Mouse (Mus musculus) testis, adult 2 months (tissue): ENCODE measurements around the gene Atn1. TPM values are rescaled to one million over a fixed set of nuclear protein-coding genes. Genes with fewer than 3 reads are reported as not detected.

ENCODE experiments used
- H3K27ac ChIP-seq: fragments of 200-500 bp; 2 replicates; pipeline ENCODE4 v1.5.1; 2012; ENCODE audit warnings: low read depth, low read length; ENCODE audit not compliant: control insufficient read depth, insufficient read depth
- H3K27me3 ChIP-seq: fragments of 200-500 bp; 2 replicates; pipeline ENCODE4 v1.6.1; 2012; ENCODE audit warnings: mild to moderate bottlenecking, low read length, moderate library complexity; ENCODE audit not compliant: control insufficient read depth, insufficient read depth
- H3K36me3 ChIP-seq: fragments of 200-500 bp; 2 replicates; pipeline ENCODE4 v1.6.1; 2012; ENCODE audit warnings: mild to moderate bottlenecking, low read length; ENCODE audit not compliant: control insufficient read depth, insufficient read depth
- H3K4me1 ChIP-seq: fragments of 200-500 bp; 2 replicates; pipeline ENCODE4 v1.6.1; 2012; ENCODE audit warnings: low read length; ENCODE audit not compliant: control insufficient read depth, insufficient read depth
- H3K4me3 ChIP-seq: fragments of 200-500 bp; 2 replicates; pipeline ENCODE4 v1.5.1; 2012; ENCODE audit warnings: low read depth, mild to moderate bottlenecking, low read length, moderate library complexity, mixed read lengths; ENCODE audit not compliant: control insufficient read depth
- CTCF ChIP-seq: fragments of 200-500 bp; IDR thresholded peaks from 2 replicates; pipeline ENCODE4 v1.5.1; 2012; ENCODE audit warnings: low read depth, mild to moderate bottlenecking, inconsistent platforms, low read length, moderate library complexity; ENCODE audit not compliant: control insufficient read depth, insufficient read depth, insufficient replicate concordance
- POLR2A ChIP-seq: fragments of 200-500 bp; IDR thresholded peaks from 2 replicates; pipeline ENCODE4 v1.6.1; 2012; ENCODE audit warnings: low read depth, mild to moderate bottlenecking, inconsistent platforms, low read length, moderate library complexity; ENCODE audit not compliant: control insufficient read depth
- polyA plus RNA-seq: library from polyadenylated mRNA; depleted of rRNA; stranded (reverse); fragments of >200 nt; gene quantifications from 2 replicates; pipeline ENCODE4 v1.2.3, GENCODE M21; 2012; rRNA removed

Atn1 gene
- polyA plus RNA-seq, 1 experiment = 76.1 TPM

DNA sequence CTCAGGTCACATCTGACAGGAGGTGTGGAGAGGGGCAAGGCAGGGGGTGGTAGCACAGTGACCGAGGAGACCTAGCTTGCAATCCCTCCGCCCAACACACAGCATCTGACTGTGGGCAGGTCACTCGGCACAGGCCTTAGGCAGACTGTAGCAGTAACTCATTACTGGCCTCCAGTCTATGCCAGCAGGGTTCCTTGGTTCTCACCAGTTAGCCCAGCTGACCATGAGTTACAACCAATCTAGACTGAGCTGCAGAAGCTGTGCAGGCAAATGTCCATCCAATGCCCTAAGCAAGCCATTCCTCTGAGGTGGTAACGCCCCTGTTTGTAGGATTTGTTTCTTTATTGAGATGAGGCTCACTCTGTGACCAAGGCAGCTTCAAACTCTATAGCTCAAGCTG lies 57.0 kb downstream of the Atn1 start:
- H3K27me3 ChIP-seq = no peaks in the 10 kb centered on the region
- peaks cover 5% of the 10 kb centered on the region for H3K36me3 ChIP-seq
- H3K4me3 ChIP-seq = no peak overlapping the region

DNA sequence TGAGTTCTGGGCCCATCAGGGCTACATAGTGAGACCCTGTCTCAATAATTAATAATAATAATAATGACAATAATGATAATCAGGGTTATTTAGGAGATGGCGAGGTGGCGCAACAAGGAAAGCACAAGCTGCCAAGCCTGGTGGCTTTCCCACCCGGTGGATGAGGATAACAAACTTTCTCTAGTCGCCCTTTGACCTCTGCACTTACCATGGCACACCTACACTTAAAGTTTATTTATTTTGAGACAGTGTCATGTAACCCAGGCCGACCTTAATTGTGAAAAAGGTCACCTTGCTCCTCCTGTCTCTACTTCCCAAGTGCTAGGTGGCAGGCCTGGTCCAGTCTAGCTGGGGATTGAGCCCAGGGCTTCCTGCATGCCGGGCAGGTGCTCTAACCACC lies 57.6 kb downstream of the Atn1 start:
- H3K4me1 ChIP-seq = peaks cover 9% of the 10 kb centered on the region
- no peaks in the 10 kb centered on the region for H3K27me3 ChIP-seq
- peaks cover 5% of the 10 kb centered on the region for H3K36me3 ChIP-seq
- no peak overlapping the region for H3K27ac ChIP-seq
- H3K4me3 ChIP-seq = no peak overlapping the region
- TF ChIP-seq POLR2A = no peak
- TF ChIP-seq CTCF = no peak

More for the DNA sequence above, 57.0 kb downstream of the Atn1 start:
- Histone ChIP-seq H3K4me1 (peaks cover 9% of the 10 kb centered on the region), H3K27ac (no peak overlapping the region; the same call in 1 of the 2 replicates)
- no peak for TF ChIP-seq POLR2A
- no peak for TF ChIP-seq CTCF

DNA sequence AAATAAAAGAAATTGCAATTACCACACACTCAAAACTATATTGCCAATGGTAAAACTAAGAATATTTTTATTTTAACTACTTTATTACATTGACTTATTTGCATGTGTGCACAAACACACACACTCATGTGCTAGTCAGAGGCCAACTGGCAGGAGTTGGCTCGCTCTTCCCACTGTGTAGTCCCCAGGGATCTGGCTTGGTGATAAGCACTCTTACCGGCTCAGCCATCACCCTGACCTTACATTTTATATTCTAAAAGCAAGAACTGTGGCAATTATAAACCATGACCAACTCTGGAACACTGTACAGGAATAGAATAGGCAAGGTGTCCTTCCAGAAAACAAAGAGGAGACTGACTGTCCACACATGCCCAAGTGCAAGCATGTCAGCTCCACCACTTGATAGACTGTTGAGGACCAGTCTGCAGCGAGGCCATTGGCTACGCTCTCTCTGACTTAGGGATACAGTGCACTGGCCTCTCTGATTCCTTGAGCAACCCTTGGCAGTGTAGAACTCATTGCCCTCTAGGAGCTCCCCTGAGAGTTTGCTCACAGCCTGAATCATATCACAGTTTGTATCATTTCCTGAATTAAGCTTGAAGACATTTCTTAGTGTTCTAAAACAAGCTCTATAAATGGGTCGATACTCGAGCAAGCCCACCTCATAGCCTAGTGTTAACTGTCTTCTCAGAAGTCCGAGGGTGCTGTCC lies 59.7 kb downstream of the Atn1 start:
- Histone ChIP-seq H3K36me3 (peaks cover 5% of the 10 kb centered on the region), H3K4me3 (no peak overlapping the region), H3K27me3 (no peaks in the 10 kb centered on the region), H3K27ac (no peak overlapping the region), H3K4me1 (peaks cover 9% of the 10 kb centered on the region)
- TF ChIP-seq POLR2A (no peak), CTCF (no peak)

DNA sequence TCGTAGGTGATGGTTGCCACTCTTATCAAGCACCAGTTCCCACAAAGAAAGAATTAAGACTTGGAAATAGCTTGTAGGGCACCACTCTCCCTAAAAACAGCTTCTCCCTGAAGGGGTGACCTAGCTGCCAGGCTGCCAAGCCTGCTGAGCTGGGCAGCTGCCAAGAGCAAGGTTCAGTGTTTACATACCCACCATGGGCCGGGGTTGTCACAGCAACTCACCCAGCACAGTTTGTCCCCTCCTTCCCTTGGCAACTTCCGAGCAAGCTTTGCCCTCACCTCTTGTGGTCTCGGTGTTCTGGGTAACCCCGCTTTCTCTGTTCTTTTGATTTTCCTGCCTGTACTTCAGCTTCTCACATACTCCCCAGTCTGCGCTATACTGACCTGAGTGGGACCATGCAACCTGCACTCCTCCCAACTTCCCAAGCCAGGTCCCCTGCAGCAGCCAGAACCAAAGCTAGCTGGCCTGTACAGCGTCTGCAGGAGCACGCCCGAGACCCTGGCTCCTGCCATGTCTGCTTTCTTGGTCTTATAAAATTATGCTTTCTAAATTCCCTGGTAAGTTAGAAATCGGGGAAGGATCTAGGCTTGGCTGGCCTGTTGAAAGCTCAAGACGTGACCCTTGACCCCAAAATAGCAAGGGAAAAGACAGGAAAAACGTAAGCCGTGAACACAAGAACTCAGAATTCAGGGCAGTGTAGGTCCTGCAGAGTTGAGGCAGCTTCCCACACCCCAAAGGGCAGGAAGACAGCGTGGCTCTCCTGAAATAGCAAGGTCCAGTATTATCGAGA lies 62.0 kb downstream of the Atn1 start:
- Histone ChIP-seq H3K27ac (no peak overlapping the region), H3K27me3 (no peaks in the 10 kb centered on the region), H3K36me3 (no peaks in the 10 kb centered on the region), H3K4me3 (no peak overlapping the region), H3K4me1 (peaks cover 5% of the 10 kb centered on the region)
- TF ChIP-seq POLR2A = no peak
- TF ChIP-seq CTCF = no peak

DNA sequence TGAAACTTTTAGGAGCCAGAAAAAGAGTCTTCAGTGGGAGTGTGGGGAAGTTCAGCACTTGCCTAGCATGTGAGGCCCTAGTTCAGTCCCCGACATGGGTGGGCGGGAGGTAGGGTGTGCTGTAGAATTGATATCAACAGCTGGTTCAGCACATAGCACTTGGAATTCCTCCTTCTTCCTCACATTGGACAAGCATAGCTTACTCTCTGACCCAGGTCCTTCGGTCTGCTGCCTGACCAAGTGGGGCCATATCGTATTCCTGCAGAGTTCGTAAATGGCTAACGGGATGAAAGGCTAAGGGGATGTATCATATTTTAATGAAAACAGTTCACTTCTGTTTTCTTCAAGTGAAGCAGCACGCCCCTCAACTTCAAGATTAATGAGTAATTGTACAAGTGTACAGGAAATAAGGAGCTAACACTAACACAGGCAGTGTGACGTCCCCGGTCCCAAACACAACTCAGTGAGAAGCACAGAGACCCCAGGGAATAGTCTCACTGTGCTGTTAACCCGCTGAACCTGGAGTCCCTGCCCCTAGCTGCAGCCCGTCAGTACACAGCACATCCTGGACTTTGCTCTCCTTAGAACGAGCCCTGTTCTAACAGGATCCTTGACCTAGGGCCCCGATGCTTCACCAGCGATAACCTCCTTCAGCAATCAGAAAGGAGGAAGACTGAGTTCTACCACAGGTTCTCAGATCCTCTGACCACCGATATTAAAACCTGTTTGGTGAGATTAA lies 62.9 kb downstream of the Atn1 start:
- no peak for TF ChIP-seq CTCF
- TF ChIP-seq POLR2A = no peak
- H3K4me3 ChIP-seq = no peak overlapping the region
- H3K4me1 ChIP-seq = 0 out of 2 replicates have a peak, but pooled peaks cover 2% of the 10 kb centered on the region
- no peaks in the 10 kb centered on the region for H3K27me3 ChIP-seq
- H3K36me3 ChIP-seq = no peaks in the 10 kb centered on the region
- H3K27ac ChIP-seq = no peak overlapping the region; the same call in 1 of the 2 replicates

Other genes with a start within 250 kb of the Atn1 start
- gene C1ra, start 244.1 kb downstream of the Atn1 start, polyA plus RNA-seq = 4.3 and 5.5 TPM in 2 replicates
- 9.4 and 10.5 TPM in 2 replicates for gene C1s1, start 214.2 kb downstream of the Atn1 start, polyA plus RNA-seq
- gene C1rb, start 186.2 kb downstream of the Atn1 start, polyA plus RNA-seq = 0.05 and 0.06 TPM in 2 replicates
- 0.19 and 0.32 TPM in 2 replicates for gene C1s2, start 120.4 kb downstream of the Atn1 start, polyA plus RNA-seq
- gene Lpcat3, start 93.5 kb downstream of the Atn1 start, polyA plus RNA-seq = 282 and 286 TPM in 2 replicates
- gene Emg1, start 44.3 kb downstream of the Atn1 start, polyA plus RNA-seq = 39.9 and 44.1 TPM in 2 replicates
- 47.6 and 50.5 TPM in 2 replicates for gene Phb2, start 44.2 kb downstream of the Atn1 start, polyA plus RNA-seq
- gene Ptpn6, start 17.8 kb downstream of the Atn1 start, polyA plus RNA-seq = 1.4 and 1.9 TPM in 2 replicates
- 207 and 220 TPM in 2 replicates for gene Grcc10, start 15.2 kb downstream of the Atn1 start, polyA plus RNA-seq
- gene Gm45234, start 503 bp downstream of the Atn1 start, polyA plus RNA-seq = 0.05 TPM in 1 of 2 replicates, not detected in the other
- 0.51 and 0.63 TPM in 2 replicates for gene Eno2, start 13.1 kb upstream of the Atn1 start, polyA plus RNA-seq
- gene Lrrc23, start 23.2 kb upstream of the Atn1 start, polyA plus RNA-seq = 105 and 106 TPM in 2 replicates
- gene Spsb2, start 52.1 kb upstream of the Atn1 start, polyA plus RNA-seq = 63.6 and 78.1 TPM in 2 replicates
- 471 and 473 TPM in 2 replicates for gene Tpi1, start 57.8 kb upstream of the Atn1 start, polyA plus RNA-seq
- 37.4 and 41.2 TPM in 2 replicates for gene Usp5, start 73.0 kb upstream of the Atn1 start, polyA plus RNA-seq
- 218 and 250 TPM in 2 replicates for gene Cdca3, start 73.0 kb upstream of the Atn1 start, polyA plus RNA-seq
- gene Gnb3, start 83.8 kb upstream of the Atn1 start, polyA plus RNA-seq = 0.07 TPM in 1 of 2 replicates, not detected in the other
- gene P3h3, start 101.2 kb upstream of the Atn1 start, polyA plus RNA-seq = 1.5 and 2.8 TPM in 2 replicates
- gene Gpr162, start 107.5 kb upstream of the Atn1 start, polyA plus RNA-seq = 9.0 and 9.6 TPM in 2 replicates
- 0.53 and 0.67 TPM in 2 replicates for gene Cd4, start 131.7 kb upstream of the Atn1 start, polyA plus RNA-seq
- gene Lag3, start 155.2 kb upstream of the Atn1 start, polyA plus RNA-seq = 0.11 and 0.12 TPM in 2 replicates
- gene Ptms, start 163.6 kb upstream of the Atn1 start, polyA plus RNA-seq = 142 and 168 TPM in 2 replicates
- gene Mlf2, start 174.9 kb upstream of the Atn1 start, polyA plus RNA-seq = 75.4 and 76.5 TPM in 2 replicates
- gene Cops7a, start 209.0 kb upstream of the Atn1 start, polyA plus RNA-seq = 387 and 413 TPM in 2 replicates
- gene Pianp, start 240.2 kb upstream of the Atn1 start, polyA plus RNA-seq = 0.23 and 0.38 TPM in 2 replicates